Mouse (Mus musculus) thymus, adult 2 months (tissue): ENCODE results near the gene Fam229a. TPM values are rescaled to one million over a fixed set of nuclear protein-coding genes. Genes with fewer than 3 reads are reported as not detected.
"Not testable (repeated sequence)": the region's sequence is repeated elsewhere in the genome, so short reads cannot be mapped to it uniquely, and the experiment has no call there.

ENCODE experiments used
- DNase-seq: peaks from one replicate; pipeline ENCODE4 v3.0.0; 2021
- H3K27ac ChIP-seq: fragments of 200-500 bp; 2 replicates; pipeline ENCODE4 v1.5.1; 2012; ENCODE audit warnings: low read length, control low read depth; ENCODE audit not compliant: control insufficient read depth, insufficient read depth
- H3K27me3 ChIP-seq: fragments of 200-500 bp; 2 replicates; pipeline ENCODE4 v1.6.1; 2012; ENCODE audit warnings: mild to moderate bottlenecking, low read length, moderate library complexity, mixed read lengths; ENCODE audit not compliant: control insufficient read depth, insufficient read depth
- H3K36me3 ChIP-seq: fragments of 200-500 bp; 2 replicates; pipeline ENCODE4 v1.6.1; 2012; ENCODE audit warnings: mild to moderate bottlenecking, low read length, moderate library complexity; ENCODE audit not compliant: control insufficient read depth, insufficient read depth
- H3K4me1 ChIP-seq: fragments of 200-500 bp; replicated peaks from 2 replicates; pipeline ENCODE4 v1.6.1; 2012; ENCODE audit warnings: low read length; ENCODE audit not compliant: control insufficient read depth, insufficient read depth
- H3K4me3 ChIP-seq: fragments of 200-500 bp; 2 replicates; pipeline ENCODE4 v1.5.1; 2012; ENCODE audit warnings: mild to moderate bottlenecking, low read length, control low read depth, moderate library complexity; ENCODE audit not compliant: control insufficient read depth, insufficient read depth
- CTCF ChIP-seq: fragments of 200-500 bp; IDR thresholded peaks from 2 replicates; pipeline ENCODE4 v1.5.1; 2012; ENCODE audit warnings: mild to moderate bottlenecking, control low read depth, low read length, moderate library complexity, borderline replicate concordance; ENCODE audit not compliant: control insufficient read depth, poor library complexity, insufficient read depth; ENCODE audit errors: extremely low read depth
- POLR2A ChIP-seq: fragments of 200-500 bp; IDR thresholded peaks from 2 replicates; pipeline ENCODE4 v1.6.1; 2012; ENCODE audit warnings: mild to moderate bottlenecking, low read length, control low read depth, moderate library complexity; ENCODE audit not compliant: control insufficient read depth, poor library complexity, insufficient read depth; ENCODE audit errors: extremely low read depth
- WGBS: fragments of 180-500 bp; shearing (Covaris S2); methylation state at CpG from one replicate; pipeline ENCODE4 v1.1.7; 2018; 5-methylcytosine and 5-hydroxymethylcytosine counted together
- polyA plus RNA-seq: library from polyadenylated mRNA; depleted of rRNA; stranded (reverse); fragments of >200 nt; gene quantifications from 2 replicates; pipeline ENCODE4 v1.2.3, GENCODE M21; 2012; rRNA removed

Gene Fam229a
- polyA plus RNA-seq, 1 experiment: 1.1 TPM

DNA sequence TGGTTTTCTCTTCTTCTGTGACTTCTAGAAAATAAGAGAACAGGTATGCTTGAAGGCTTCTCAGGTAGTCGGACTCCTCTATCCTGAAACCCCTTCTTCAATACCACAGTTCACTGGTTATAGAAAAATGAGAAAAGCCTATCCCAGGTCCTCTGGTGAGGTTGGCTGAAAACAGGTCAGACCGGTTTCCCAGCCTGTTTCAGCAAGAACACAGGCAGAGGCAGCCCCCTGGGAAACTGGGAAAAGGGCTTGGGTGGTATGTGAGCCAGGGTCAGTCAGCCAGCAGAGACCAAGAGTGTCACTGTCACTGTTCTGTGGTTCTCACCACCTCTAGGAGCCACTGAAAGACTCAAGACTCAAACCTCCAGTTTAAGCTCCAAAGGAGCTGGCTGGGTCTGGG lies 25.9 kb downstream of the Fam229a start:
- no peak for DNase-seq
- Histone ChIP-seq H3K27me3 (no peaks in the 10 kb centered on the region), H3K4me1 (peaks cover 11% of the 10 kb centered on the region; the same call in 1 of the 2 replicates), H3K27ac (no peak overlapping the region), H3K4me3 (no peak overlapping the region), H3K36me3 (peaks cover 49% of the 10 kb centered on the region)
- TF ChIP-seq POLR2A: no peak
- TF ChIP-seq CTCF: no peak
- 93% methylated on average over 2 of the region's 2 CpGs for WGBS

DNA sequence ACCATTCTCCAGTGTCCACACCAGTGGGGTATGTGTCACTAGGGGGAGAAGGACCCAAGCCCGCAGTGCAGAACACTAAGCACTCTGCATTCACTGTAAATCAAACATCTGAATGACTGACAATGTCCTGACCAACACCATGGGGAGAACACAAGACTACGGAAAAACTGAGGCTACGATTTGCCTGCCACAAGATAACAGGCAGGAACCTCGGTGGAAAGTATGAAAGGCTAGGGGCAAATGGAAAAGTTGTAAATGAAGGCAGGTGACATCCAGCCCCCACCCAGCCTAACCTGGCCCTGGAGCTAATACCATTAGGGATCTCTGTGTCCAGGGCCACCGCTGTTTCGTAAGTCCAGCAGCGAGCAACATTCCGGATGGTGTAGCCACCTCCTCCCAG lies 27.5 kb downstream of the Fam229a start:
- Histone ChIP-seq H3K36me3 (peaks cover 65% of the 10 kb centered on the region), H3K4me1 (peaks cover 7% of the 10 kb centered on the region; the same call in 1 of the 2 replicates), H3K4me3 (no peak overlapping the region), H3K27ac (no peak overlapping the region), H3K27me3 (no peaks in the 10 kb centered on the region)
- WGBS: 93% methylated on average over 8 of the region's 8 CpGs
- TF ChIP-seq POLR2A: no peak
- no peak for TF ChIP-seq CTCF
- no peak for DNase-seq

DNA sequence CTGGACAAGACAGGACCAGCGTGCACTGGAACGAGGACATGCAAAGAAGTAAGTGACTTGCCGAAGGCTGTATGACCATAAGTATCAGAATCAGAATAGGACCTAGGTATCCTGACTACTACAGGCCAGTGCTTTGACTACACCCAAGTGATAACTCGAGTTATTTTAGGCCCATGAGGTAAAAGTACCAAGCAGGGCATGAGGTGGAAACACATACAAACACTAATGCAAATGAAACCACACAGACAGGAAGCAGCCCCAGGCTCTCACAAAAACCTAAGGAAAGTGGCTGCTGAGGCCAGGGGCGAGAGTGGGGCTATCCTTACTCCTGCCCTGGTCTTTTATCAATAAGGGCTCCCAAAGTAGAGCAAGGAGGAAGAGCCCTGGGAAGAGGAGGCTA lies 34.3 kb downstream of the Fam229a start:
- no peak overlapping the region for H3K27ac ChIP-seq

DNA sequence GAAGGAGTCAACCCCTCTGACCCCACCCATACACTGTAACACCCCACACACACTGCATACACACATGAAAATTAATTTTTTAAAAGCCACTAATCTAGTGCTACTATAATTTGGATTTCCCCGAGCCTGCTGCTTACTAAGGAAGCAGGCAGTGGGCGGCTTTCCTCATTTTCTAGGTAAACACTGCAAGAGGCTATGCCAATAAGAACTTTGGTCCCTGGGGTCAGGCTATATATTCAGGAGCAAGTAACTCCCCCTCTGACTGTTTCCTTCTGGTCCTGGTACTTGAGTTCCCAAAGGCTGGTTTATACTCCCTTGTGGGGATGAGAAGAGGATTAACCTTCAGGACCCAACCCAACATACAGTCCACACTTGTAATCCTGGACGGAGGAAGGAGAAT lies 34.9 kb downstream of the Fam229a start:
- WGBS: 98% methylated on average over 3 of the region's 3 CpGs
- H3K4me1 ChIP-seq: no peaks in the 10 kb centered on the region
- TF ChIP-seq CTCF (no peak), POLR2A (no peak)
- no peaks in the 10 kb centered on the region for H3K27me3 ChIP-seq
- H3K36me3 ChIP-seq: peaks cover 76% of the 10 kb centered on the region
- no peak for DNase-seq
- H3K27ac ChIP-seq: no peak overlapping the region
- H3K4me3 ChIP-seq: no peak overlapping the region

More for the DNA sequence above, 34.3 kb downstream of the Fam229a start:
- H3K4me3 ChIP-seq: no peak overlapping the region
- no peaks in the 10 kb centered on the region for H3K4me1 ChIP-seq
- no peak for DNase-seq
- H3K27me3 ChIP-seq: no peaks in the 10 kb centered on the region
- TF ChIP-seq POLR2A: no peak
- TF ChIP-seq CTCF: no peak
- 84% methylated on average over 5 of the region's 5 CpGs for WGBS
- peaks cover 80% of the 10 kb centered on the region for H3K36me3 ChIP-seq

DNA sequence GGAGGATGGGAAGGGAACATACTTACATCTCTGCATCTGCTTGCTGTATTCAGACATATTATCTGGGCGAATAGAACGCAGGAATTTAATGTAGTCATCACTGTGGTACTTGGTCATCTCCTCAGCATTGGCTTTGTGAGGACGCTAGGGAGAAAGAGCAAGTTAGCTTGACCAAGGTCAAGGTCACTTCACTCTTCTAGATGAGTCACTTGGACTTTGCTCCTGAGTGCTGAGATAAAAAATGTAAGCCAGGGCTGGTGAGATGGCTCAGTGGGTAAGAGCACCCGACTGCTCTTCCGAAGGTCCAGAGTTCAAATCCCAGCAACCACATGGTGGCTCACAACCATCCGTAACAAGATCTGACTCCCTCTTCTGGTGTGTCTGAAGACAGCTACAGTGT lies 37.9 kb downstream of the Fam229a start:
- peaks cover 65% of the 10 kb centered on the region for H3K36me3 ChIP-seq
- H3K27ac ChIP-seq, H3K4me3 ChIP-seq, DNase-seq, H3K4me1 ChIP-seq, H3K27me3 ChIP-seq: not testable (repeated sequence)
- WGBS: 97% methylated on average over 6 of the region's 6 CpGs

DNA sequence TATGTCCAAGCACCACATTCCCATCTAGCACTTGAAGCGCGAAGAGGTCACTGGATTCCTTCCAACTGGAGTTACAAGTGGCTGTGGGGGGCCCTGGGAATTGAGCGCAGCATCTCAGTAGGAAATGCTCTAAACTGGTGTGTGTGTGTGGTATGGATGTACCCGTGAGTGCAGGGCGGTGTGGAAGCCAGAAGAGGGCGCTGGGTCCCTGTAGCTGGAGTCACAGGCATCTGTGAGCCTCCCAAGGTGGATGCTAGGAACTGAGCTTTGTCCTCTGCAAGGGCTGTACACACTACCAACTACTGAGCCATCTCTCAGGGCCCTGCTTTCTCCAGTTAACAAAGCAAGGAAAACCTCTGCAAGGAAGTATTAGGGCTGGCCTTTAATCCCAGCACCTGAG lies 49.0 kb downstream of the Fam229a start:
- H3K4me3 ChIP-seq: no peak overlapping the region

More for the DNA sequence above, 49.0 kb downstream of the Fam229a start:
- DNase-seq: peak; percentile 68
- Histone ChIP-seq H3K27me3 (no peaks in the 10 kb centered on the region), H3K27ac (no peak overlapping the region), H3K4me1 (peaks cover 10% of the 10 kb centered on the region), H3K36me3 (peaks cover 9% of the 10 kb centered on the region; the same call in 1 of the 2 replicates)
- 95% methylated on average over 6 of the region's 6 CpGs for WGBS
- TF ChIP-seq CTCF (no peak), POLR2A (no peak)

Other genes starting within 250 kb of the Fam229a start
- 18.7 and 19.5 TPM in 2 replicates for gene C77080, start 229.8 kb upstream of the Fam229a start, polyA plus RNA-seq
- gene Sync, start 203.6 kb upstream of the Fam229a start, polyA plus RNA-seq: 0.50 and 0.88 TPM in 2 replicates
- gene Rbbp4, start 155.8 kb upstream of the Fam229a start, polyA plus RNA-seq: 55.5 and 61.0 TPM in 2 replicates
- 14.3 and 14.4 TPM in 2 replicates for gene Zbtb8os, start 155.5 kb upstream of the Fam229a start, polyA plus RNA-seq
- gene Zbtb8a, start 113.1 kb upstream of the Fam229a start, polyA plus RNA-seq: 3.3 and 3.6 TPM in 2 replicates
- 0.20 and 0.36 TPM in 2 replicates for gene Zbtb8b, start 50.3 kb upstream of the Fam229a start, polyA plus RNA-seq
- 21.5 and 27.1 TPM in 2 replicates for gene Bsdc1, start 29.6 kb upstream of the Fam229a start, polyA plus RNA-seq
- not detected in 2 replicates for gene Tssk3, start 168 bp upstream of the Fam229a start, polyA plus RNA-seq
- 152 and 190 TPM in 2 replicates for gene Marcksl1, start 22.4 kb downstream of the Fam229a start, polyA plus RNA-seq
- 198 and 201 TPM in 2 replicates for gene Hdac1, start 51.5 kb downstream of the Fam229a start, polyA plus RNA-seq
- 1,584 and 1,845 TPM in 2 replicates for gene Lck, start 82.5 kb downstream of the Fam229a start, polyA plus RNA-seq
- gene Fam167b, start 87.4 kb downstream of the Fam229a start, polyA plus RNA-seq: 2.6 and 3.0 TPM in 2 replicates
- 331 and 350 TPM in 2 replicates for gene Eif3i, start 109.5 kb downstream of the Fam229a start, polyA plus RNA-seq
- 243 and 257 TPM in 2 replicates for gene Tmem234, start 109.5 kb downstream of the Fam229a start, polyA plus RNA-seq
- 4.9 and 7.0 TPM in 2 replicates for gene Dcdc2b, start 123.1 kb downstream of the Fam229a start, polyA plus RNA-seq
- 73.8 and 78.8 TPM in 2 replicates for gene Iqcc, start 127.9 kb downstream of the Fam229a start, polyA plus RNA-seq
- 34.8 and 35.3 TPM in 2 replicates for gene Ccdc28b, start 132.8 kb downstream of the Fam229a start, polyA plus RNA-seq
- gene Txlna, start 149.9 kb downstream of the Fam229a start, polyA plus RNA-seq: 70.1 and 70.8 TPM in 2 replicates
- 32.5 and 34.2 TPM in 2 replicates for gene Kpna6, start 181.6 kb downstream of the Fam229a start, polyA plus RNA-seq
- 68.1 and 69.6 TPM in 2 replicates for gene Tmem39b, start 205.6 kb downstream of the Fam229a start, polyA plus RNA-seq